8 mouse cellular contexts compared by ENCODE assay signal in genomic region chr5:92810922-92811533, GRCm38 (mm10).
DNase-seq lines count a peak whose midpoint lies in the region; ATAC-seq and TF ChIP-seq lines count a peak whose summit lies in the region.

No protein-coding gene starts in this region.

- H3K9me3 ChIP-seq in liver, postnatal 0 days (ENCODE audit: low read length): no peaks in the 10 kb centered on the region
- no peaks in the 10 kb centered on the region for H3K9me3 ChIP-seq in forebrain, embryonic 15.5 days
- H3K9me3 ChIP-seq in kidney, postnatal 0 days (replicated peaks; ENCODE audit: low read length): no peaks in the 10 kb centered on the region
- no peaks in the 10 kb centered on the region for H3K9me3 ChIP-seq in midbrain, embryonic 13.5 days
- H3K9me3 ChIP-seq in liver, embryonic 12.5 days (replicated peaks): no peaks in the 10 kb centered on the region

- H3K9ac ChIP-seq in liver, postnatal 0 days (replicated peaks): no peak overlapping the region
- no peak overlapping the region for H3K9ac ChIP-seq in forebrain, embryonic 15.5 days (replicated peaks)
- H3K9ac ChIP-seq in kidney, postnatal 0 days (ENCODE audit: low read depth, low read length): 0 out of 2 replicates have a peak overlapping the region, but pooled peaks have one; percentile 8
- no peak overlapping the region for H3K9ac ChIP-seq in midbrain, embryonic 13.5 days (replicated peaks)
- H3K9ac ChIP-seq in liver, embryonic 12.5 days: no peak overlapping the region

- H3K27me3 ChIP-seq in liver, postnatal 0 days (ENCODE audit: insufficient read depth, low read length): no peaks in the 10 kb centered on the region
- no peaks in the 10 kb centered on the region for H3K27me3 ChIP-seq in forebrain, embryonic 15.5 days
- H3K27me3 ChIP-seq in kidney, postnatal 0 days (ENCODE audit: insufficient read depth, low read length): no peaks in the 10 kb centered on the region
- H3K27me3 ChIP-seq in midbrain, embryonic 13.5 days: peaks cover 15% of the 10 kb centered on the region; the same call in 1 of the 2 replicates
- H3K27me3 ChIP-seq in liver, embryonic 12.5 days (replicated peaks): peaks cover 26% of the 10 kb centered on the region

- no peak for ATAC-seq in liver, postnatal 0 days
- peak; percentile 78 for ATAC-seq in forebrain, embryonic 15.5 days (replicated peaks)
- 0 out of 2 replicates have a peak, but pooled peaks have one; percentile 41 for ATAC-seq in kidney, postnatal 0 days (replicated peaks; ENCODE audit: low FRiP score, low read depth)
- ATAC-seq in midbrain, embryonic 13.5 days: peak; percentile 74
- ATAC-seq in liver, embryonic 12.5 days: no peak

- no peak overlapping the region for H3K4me2 ChIP-seq in liver, postnatal 0 days (ENCODE audit: low read depth, low read length)
- H3K4me2 ChIP-seq in forebrain, embryonic 15.5 days (replicated peaks): no peak overlapping the region
- H3K4me2 ChIP-seq in kidney, postnatal 0 days (ENCODE audit: low read length): peak overlapping the region; percentile 46
- peak overlapping the region; percentile 35 for H3K4me2 ChIP-seq in midbrain, embryonic 13.5 days (replicated peaks)
- no peak overlapping the region for H3K4me2 ChIP-seq in liver, embryonic 12.5 days

- WGBS in liver, postnatal 0 days (ENCODE audit: insufficient replicate concordance): 20% methylated on average over 9 of the region's 9 CpGs
- WGBS in forebrain, embryonic 15.5 days: 4% methylated on average over 9 of the region's 9 CpGs
- WGBS in kidney, postnatal 0 days: 10% methylated on average over 9 of the region's 9 CpGs
- WGBS in midbrain, embryonic 13.5 days: 2% methylated on average over 9 of the region's 9 CpGs
- 22% methylated on average over 9 of the region's 9 CpGs for WGBS in liver, embryonic 12.5 days (ENCODE audit: insufficient replicate concordance)

- H3K4me1 ChIP-seq in liver, postnatal 0 days (ENCODE audit: insufficient read depth): no peaks in the 10 kb centered on the region
- H3K4me1 ChIP-seq in forebrain, embryonic 15.5 days: peaks cover 34% of the 10 kb centered on the region
- H3K4me1 ChIP-seq in kidney, postnatal 0 days (replicated peaks; ENCODE audit: insufficient read depth, low read length): peaks cover 16% of the 10 kb centered on the region
- H3K4me1 ChIP-seq in midbrain, embryonic 13.5 days (replicated peaks): peaks cover 40% of the 10 kb centered on the region
- peaks cover 3% of the 10 kb centered on the region; the same call in 1 of the 2 replicates for H3K4me1 ChIP-seq in liver, embryonic 12.5 days

- H3K36me3 ChIP-seq in liver, postnatal 0 days (replicated peaks; ENCODE audit: insufficient read depth, low read length): no peaks in the 10 kb centered on the region
- no peaks in the 10 kb centered on the region for H3K36me3 ChIP-seq in forebrain, embryonic 15.5 days
- H3K36me3 ChIP-seq in kidney, postnatal 0 days (ENCODE audit: insufficient read depth, low read length): no peaks in the 10 kb centered on the region
- H3K36me3 ChIP-seq in midbrain, embryonic 13.5 days: no peaks in the 10 kb centered on the region
- H3K36me3 ChIP-seq in liver, embryonic 12.5 days: no peaks in the 10 kb centered on the region

- no peak overlapping the region for H3K27ac ChIP-seq in liver, postnatal 0 days (ENCODE audit: low read depth)
- H3K27ac ChIP-seq in forebrain, embryonic 15.5 days (replicated peaks): 0 out of 2 replicates have a peak overlapping the region, but pooled peaks have one; percentile 27
- peak overlapping the region; percentile 68 for H3K27ac ChIP-seq in kidney, postnatal 0 days
- H3K27ac ChIP-seq in midbrain, embryonic 13.5 days: no peak overlapping the region
- H3K27ac ChIP-seq in liver, embryonic 12.5 days: no peak overlapping the region

- TF ChIP-seq EP300 in liver, postnatal 0 days (IDR thresholded peaks at IDR 0.05; ENCODE audit: low read depth): no peak

- DNase-seq in liver (peak; percentile 23), MN1 (ENCODE audit: low spot score) (no peak)
- no peak for DNase-seq in liver, postnatal 0 days
- peak; percentile 77 for DNase-seq in kidney, postnatal 0 days (ENCODE audit: low spot score)
- no peak for DNase-seq in thymus, postnatal 4 days

- H3K4me3 ChIP-seq in liver, postnatal 0 days (ENCODE audit: low read depth, low read length): no peak overlapping the region
- H3K4me3 ChIP-seq in forebrain, embryonic 15.5 days: no peak overlapping the region
- 0 out of 2 replicates have a peak overlapping the region, but pooled peaks have one; percentile 5 for H3K4me3 ChIP-seq in kidney, postnatal 0 days (replicated peaks; ENCODE audit: low read depth, low read length)
- H3K4me3 ChIP-seq in midbrain, embryonic 13.5 days (replicated peaks): no peak overlapping the region
- H3K4me3 ChIP-seq in liver, embryonic 12.5 days: no peak overlapping the region

- TF ChIP-seq CTCF in liver, postnatal 0 days (IDR thresholded peaks at IDR 0.05; ENCODE audit: low read depth): no peak
- no peak for TF ChIP-seq CTCF in kidney, postnatal 0 days (IDR thresholded peaks at IDR 0.05; ENCODE audit: low read depth)

Comparison
In these comparisons a context has a peak if more than half of its experiments do, and no peak if none do; other contexts are left out.
1. DNase-seq: peak in liver (single experiment) and kidney, postnatal 0 days (single experiment); none in liver, postnatal 0 days (single experiment), thymus, postnatal 4 days (single experiment) and MN1 (single experiment).
2. ATAC-seq: peak in forebrain, embryonic 15.5 days (single experiment), kidney, postnatal 0 days (single experiment) and midbrain, embryonic 13.5 days (single experiment); none in liver, postnatal 0 days (single experiment) and liver, embryonic 12.5 days (single experiment).
3. H3K27ac ChIP-seq: peak in forebrain, embryonic 15.5 days (single experiment) and kidney, postnatal 0 days (single experiment); none in liver, postnatal 0 days (single experiment), midbrain, embryonic 13.5 days (single experiment) and liver, embryonic 12.5 days (single experiment).
4. H3K4me2 ChIP-seq: peak in kidney, postnatal 0 days (single experiment) and midbrain, embryonic 13.5 days (single experiment); none in liver, postnatal 0 days (single experiment), forebrain, embryonic 15.5 days (single experiment) and liver, embryonic 12.5 days (single experiment).